Mouse (Mus musculus) cerebellum, adult 18-20 months (tissue): ENCODE data around the gene Oxtr.

ENCODE experiments used
- DNase-seq, 2 experiments: peaks; one replicate each; pipeline ENCODE4 v3.0.0; 2021

The Oxtr gene

DNA sequence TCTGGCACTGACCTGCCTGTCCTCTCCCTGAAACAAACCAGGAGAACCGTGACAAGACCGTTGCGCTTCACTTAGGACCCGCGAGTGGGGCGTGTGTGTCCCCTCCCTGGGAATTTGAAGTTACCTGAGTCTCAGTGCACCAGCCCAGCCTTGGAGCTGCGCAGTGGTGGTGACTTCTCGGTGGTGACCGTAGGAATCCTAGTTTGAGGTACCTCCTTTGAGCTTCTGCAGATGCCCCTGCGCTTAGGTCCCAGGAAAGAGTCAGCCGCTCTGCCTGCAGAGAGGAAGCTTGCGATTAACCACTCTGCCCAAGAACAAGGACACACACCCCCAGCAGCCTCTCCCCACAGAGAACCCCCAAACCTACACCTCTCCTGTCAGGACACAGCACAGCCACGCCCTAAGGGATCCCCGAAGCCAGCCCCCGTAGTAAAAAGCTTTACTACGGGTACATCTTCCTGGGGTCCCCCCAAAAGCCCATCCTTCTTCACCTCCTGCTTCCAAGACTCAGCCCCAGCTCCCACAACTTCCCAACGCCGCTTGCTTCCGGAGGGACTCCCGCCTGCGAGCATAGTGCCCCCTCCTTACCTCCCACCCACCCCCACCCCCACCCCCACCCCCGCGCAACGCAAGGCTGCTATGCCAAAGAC lies at the start of gene Oxtr:
TSS of gene Oxtr (minus strand) at position 34 of the 650 bp plus-strand sequence.
- DNase-seq: no peak

DNA sequence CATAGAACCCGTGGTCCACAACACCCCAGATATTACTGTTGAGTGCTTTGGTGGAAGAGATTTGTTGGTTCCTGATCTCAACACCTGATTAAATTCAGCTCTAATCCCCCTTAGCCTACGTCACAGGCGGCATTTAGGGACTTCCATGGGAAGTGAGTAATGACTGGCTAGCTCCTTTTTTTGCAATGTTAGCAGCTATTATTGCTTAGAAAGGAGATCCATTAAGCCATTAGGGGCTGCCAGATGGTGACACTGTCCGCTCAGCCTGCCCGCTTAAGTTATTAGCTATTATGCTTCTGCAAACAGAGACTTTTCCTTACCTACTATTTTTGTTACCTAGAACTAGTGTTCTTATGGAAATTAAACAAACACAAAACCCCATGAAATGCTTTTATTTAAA lies 35.7 kb upstream of the Oxtr start:
- no peak for DNase-seq

DNA sequence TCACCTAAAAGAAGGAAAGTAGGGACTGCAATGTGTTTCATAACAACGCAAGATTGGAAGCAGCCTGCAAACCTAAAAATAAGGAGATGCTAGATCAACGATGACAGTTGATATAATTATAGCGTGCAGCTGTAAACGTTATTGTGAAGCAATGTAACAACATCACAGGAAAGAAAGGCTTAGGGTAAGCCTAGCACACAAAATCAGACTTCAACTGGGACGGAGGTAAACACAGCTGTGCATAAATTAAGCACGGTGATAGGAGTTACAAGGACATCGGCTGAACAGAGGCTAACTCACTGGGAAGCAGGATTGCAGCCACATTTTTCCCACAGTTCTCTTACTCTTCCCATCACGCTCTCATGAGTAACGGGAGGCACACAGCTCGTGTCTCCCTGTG lies 34.7 kb upstream of the Oxtr start:
- DNase-seq: no peak

DNA sequence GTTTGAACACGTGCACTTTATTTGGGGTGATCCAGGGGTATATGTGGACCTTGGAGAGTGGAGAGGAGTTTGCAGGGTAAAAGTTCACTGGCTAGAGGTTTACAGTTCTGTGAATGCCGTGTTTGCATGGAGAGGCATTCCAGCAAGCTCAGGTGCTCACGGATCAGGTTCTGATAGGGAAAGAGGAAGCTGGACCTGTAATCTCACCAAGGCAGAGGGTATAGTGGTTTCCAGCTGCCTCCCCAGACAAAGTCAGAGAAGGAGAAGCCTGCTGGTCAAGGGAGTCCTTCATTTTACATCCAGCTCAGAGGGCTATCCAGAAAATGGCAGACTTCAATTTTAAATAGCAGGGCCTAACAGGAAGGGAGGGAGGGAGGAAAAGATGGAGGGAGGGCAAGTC lies 28.2 kb upstream of the Oxtr start:
- no peak for DNase-seq

DNA sequence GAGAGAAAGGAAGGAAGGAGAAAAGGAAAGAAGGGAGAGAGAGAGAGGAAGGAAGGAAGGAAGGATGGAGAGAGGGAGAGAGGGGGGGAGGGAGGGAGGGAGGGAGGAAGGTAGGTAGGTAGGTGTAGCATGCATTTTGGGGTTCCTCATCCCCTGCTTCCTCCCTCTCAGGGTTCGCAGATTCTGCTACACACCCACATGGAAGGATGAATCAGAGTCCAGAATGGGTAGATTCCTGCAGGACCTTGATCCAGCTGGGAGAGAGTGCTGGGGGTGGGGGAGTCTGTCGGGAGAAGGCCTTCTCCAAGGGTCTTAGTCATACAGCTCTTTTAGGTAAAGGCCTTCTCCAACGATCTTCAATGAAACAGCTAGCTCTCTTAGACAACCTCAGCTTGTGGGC lies 27.8 kb upstream of the Oxtr start:
- no peak for DNase-seq

DNA sequence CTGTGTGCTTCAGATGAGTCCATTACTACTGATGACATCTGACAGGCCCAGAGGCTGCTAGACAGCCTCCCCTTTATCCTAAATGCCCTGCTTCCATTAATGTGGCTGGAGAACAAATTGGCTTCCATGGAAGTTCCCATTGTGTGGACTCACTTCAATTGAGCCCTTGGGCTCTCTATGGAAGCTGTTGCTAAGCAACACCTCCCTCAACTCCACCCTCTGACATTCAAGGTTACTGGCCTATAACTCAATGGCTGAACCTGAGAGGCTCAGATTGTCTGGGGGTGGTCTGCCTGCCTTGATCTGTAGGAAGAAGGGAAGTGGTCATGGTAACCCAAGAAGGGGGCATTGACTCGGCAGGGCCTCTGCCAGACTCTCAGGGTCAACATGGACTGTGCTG lies 26.8 kb upstream of the Oxtr start:
- DNase-seq: no peak

DNA sequence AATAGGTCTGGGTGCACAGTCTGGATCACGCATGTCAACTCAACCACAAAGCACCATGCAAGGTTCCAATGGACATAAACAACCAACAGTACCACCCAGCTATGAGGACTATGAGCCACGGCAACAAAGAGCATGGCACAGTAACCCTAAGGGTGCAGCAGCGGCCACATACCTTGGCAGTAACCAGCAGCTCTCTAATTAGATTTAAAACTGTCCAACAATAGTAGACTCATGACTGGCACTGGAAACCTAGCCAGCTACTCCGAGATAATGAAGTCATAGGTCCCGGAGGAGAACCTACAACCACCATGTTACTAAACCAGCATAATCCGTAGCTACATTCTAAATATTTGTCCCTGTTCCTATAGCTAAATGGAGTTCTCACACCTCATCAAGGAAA lies 24.8 kb upstream of the Oxtr start:
- DNase-seq: no peak

DNA sequence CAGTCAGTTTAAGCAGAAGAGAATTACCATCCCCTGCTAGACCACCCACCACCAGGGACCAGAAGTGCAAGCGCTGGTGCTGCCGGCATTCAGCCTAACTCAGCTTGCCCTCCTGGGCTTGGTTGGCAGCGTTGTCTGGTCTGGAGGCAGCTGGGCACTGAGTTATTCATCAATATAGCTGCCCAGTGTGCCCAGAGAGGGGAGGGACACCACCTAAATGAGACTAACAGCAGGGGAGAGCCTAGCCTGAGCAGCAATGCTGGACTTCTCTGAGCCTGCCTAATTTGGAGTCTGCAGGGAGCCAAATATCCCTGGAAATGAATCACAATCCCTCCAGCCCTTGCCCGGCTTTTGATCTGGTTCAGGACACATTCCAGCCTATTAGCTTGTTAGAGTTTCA lies 20.6 kb upstream of the Oxtr start:
- no peak for DNase-seq

DNA sequence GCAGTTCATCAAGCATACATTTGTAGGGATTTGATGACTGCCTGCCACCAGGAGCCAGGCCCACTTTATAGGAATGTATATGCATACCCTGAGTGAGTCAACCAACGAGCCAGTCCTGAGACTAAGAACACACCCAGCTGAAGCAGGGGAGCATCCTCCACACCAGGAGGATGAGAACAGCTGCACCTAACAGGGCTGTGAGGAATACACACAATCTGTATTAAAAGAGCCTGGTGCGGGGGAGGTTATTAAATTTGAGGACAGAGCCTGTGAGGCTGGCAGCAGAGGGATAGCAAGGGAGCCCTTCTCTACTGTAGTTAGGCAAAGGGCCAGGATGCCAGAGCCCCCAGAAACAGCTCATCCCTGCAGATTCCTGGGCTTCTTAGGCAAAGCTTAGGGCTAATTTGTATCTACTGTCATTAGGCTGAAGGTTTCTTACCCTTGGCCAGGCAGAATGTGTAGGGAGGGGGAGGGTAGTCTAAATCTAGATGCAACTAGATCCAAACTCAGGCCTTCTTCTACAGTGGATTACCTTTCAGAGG lies 19.9 kb upstream of the Oxtr start:
- DNase-seq: no peak

DNA sequence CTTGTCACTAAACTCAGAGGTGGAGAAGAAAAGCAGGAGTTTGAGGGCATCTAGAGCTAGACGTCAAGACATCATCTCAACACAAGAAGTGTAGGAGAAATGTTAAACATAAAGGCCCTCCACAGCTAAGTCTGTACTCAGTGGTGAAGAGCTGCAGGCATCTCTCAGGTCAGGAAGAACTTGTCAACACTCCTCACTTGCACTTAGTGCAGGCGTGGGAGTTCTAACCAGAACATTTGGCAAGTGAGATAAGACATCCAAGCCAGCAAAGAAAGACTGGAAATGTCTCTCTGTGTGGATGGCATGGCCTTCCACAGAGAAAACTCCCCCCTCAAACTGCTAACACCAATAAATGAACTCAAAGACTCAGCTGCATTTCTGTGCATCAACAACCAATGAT lies 17.9 kb upstream of the Oxtr start:
- no peak for DNase-seq

DNA sequence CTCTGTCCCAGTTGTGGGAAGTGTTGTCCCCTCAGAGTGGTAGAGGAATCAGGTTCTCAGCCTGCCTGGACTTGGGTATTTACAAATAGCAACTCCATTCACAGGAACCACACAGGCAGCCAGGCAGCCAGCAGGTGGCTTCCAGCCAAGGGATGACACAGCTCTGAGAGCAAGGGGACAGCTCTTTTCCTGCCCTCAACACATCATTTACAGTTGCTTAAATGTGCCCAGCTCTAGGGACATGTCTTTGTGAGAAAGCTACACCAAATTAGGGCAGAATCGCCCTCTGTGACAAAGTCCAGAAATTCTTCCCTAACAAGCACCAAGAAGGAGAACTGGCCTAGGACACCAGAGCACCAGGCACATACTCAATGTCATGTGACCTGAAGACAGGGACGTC lies 11.4 kb upstream of the Oxtr start:
- DNase-seq: peak in 1 of 2 experiments; percentile 11

DNA sequence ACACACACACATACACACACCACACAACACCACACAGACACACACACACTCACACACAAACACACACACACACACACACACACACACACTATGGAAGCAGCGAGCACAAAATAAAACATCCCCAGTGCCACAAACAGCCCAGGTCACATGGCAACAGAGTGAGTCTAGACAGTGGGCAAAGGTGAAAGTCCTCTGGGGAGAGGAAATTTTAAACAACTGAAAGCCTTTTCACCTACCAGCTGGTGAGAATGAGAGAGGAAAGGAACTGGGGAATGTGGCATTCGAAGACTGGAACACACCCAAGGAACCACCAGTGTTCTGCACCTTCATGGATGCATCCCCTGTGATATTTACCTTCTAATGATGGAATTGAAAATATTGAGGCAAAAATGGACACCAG lies 9.7 kb upstream of the Oxtr start:
- no peak for DNase-seq

DNA sequence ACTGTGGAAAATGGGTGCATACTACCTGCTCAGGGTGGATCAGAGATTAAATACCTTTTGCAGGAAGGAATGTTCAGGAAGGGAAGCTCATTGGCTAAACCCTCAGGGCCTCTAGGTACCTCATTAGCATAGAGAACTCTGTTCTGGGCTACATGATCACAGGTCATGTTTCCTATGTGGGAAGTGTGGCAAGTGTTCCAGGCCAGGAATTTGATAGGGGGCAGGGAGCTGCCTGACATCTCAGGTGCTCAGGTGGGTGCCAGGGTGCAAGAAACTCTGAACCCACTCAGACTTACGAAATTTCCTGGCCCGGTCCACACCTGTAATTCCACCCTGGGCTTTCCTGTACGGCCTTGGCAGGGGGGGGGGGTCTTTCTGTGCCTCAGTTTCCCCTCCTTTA lies 9.0 kb upstream of the Oxtr start:
- no peak for DNase-seq

DNA sequence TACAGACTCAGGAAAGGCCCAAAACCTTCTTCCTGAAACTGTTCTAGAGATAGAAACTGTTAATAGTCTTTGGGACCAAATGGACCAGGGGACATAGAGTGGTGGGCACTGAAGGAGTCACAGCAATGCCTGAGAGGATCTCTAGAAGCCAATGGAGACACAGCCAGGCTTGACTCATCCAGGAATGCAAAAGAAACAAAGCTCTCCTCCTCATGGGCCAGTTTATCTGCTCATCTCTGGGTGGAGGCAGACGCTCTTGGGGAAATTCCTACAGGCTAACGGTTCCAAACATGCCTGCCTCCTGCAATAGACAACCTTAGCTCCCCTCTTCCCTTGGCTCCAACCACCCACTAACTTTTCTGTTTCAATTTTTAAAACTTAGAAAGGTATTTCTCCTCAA lies 7.7 kb upstream of the Oxtr start:
- DNase-seq: no peak

DNA sequence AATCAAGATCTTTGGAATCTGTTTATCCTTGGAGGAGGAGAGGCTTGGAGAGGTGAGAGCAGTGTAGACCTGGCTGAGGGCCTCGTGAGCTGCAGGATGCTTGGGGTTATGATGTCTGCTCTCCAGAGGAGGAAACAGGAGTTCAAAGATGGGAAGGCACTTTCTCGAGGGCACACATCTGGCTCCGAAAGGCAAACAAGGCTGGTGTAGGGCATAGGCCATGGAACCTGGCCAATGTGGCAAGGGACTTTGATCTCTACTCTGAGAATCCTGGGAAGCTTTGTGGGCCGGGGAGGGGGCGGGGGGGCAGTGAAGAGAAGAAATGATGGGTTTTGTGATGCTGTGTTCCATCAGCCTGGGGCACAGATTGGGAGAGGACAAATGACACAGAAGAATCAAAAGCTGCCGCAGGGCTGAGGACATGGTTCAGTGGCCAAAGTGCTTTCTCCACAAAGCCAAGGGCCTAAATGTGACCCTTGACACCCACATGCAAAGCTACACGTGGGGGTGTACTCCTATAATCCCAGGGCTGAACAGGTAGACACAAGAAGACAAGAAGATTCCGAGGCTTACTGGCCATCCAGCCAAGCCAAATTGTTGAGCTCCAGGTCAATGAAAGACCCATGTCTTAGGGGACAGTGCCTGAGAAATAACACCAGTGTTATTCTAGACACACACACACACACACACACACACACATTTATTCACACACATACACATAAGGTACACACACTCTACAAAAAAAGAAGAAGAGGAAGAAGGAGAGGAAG lies 6.7 kb upstream of the Oxtr start:
- DNase-seq: no peak

DNA sequence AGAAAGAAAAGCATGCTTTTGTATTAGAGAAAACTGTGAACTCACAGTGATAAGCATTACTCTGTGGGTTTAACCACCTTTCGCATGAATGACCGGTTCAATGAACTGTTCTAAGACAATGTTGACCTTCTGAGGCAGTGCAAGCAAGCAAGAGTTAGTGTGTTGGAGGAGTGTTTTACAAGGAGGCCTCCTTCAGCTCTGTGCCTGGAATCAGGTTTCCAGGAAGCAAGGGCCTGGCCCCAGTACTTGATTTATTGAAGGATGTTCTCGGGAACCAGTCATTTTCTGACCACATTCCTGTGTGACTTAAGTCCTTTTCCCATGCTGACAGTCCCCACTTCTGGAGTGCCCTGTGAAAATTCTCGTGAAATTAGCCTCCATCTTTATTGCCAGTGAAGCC lies 5.5 kb upstream of the Oxtr start:
- no peak for DNase-seq

DNA sequence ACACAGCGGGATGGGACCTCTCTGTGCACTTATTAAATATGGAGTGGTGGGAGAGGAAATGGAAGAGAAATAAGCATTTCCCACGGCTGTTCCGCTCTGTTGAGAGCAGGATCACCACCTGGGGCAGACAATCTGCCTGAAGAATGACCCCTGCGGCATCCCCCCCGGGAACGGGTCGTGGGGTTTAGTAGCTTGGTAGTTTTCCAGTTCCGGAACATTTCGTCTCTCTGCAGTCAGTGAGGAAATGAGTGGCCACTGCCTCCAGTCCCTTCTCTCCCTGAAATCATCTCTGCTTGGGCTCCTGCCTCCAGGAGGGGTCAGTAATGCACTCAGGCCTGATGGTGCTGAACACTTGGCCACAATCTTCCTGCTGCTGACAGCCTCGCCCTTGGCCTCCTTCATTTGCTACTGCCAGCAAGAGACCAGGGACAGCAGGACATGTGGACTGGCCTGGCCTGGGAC lies 4.9 kb upstream of the Oxtr start:
- DNase-seq: no peak

DNA sequence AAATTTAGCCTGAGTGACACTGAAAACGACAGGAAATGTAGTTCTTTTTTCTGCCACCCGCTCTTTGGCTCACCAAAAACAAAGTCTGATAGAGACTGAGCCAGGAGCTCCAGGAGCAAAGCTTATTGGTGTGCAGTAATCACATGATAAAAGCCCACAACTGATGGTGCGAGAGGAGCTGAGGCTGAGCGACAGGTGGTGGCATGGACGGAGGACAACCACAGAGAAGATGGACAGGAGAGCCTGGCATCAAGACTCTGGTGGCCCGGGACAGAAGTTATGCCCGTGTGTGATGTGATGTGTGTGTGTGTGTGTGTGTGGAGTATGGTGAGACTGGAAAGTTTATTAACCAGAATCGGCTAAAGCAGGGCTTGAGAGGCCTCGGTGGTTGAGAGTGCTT lies 3.6 kb upstream of the Oxtr start:
- no peak for DNase-seq

DNA sequence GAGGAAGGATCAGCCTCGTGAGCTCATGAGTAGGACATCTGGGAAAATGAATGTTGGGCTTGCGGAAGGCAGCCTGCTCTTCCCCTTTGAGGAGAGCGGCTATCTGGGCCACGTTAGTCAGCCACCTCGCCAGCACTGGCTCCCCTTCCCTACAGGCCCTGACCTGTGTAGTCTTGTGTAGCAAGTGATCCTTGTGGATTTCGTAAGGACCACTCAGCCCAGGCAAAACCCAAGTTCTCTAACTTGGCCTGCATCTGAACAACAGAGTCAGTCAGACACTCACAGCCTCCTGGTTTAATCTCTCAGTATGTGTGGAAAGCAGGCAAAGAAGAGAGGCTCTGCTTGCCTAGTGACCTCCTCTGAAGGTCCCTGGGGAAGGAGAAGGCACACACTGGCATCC lies 2.9 kb upstream of the Oxtr start:
- DNase-seq: no peak

DNA sequence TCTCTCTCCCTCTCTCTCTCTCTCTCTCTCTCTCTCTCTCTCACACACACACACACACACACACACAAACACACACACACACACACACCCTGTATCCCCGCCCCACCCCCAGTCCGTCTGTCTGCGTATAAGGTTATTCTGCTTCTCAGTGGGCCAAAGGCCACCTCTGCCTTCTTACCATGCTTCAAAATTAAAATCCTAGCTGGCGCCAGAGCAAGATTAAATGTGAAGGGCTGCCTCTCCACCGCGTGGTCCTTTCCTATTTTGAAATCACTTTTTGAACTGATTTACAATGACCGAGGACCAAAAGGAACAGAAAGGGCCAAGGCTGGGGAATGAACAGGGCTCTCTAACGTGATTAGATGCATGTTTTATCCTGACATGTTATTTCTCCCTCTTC lies 1.8 kb upstream of the Oxtr start:
- no peak for DNase-seq

DNA sequence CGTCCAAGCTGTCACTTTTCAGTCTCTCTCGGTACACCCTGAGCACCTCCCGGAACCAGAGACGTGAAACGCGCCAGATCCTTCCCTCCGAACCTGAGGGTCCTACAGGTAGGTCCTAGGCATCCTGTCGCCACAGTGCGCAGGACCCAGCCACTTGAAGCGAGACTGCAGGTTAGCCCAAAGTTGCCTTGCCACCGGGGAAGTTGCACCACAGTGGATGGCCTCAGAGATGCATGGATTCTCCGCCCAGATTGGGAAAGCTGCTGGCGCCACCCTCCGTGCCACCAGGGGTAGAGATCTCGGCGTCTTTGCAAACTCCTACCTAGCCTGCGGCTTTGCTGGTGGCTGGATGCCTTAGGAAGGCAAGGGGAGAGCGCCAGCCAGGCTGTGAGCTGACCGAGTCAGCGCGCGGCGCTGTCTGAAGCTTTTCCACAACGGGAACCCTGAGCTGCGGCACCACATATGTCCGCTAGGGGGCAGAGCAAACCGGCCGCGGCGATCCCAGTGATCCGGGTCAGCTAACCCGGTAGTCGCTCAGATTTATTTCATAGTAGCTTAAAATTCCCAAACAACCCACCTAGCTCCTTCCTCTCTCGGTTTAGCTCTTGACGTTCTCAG lies 991 bp upstream of the Oxtr start:
- DNase-seq: peak; percentile 68 to 78

DNA sequence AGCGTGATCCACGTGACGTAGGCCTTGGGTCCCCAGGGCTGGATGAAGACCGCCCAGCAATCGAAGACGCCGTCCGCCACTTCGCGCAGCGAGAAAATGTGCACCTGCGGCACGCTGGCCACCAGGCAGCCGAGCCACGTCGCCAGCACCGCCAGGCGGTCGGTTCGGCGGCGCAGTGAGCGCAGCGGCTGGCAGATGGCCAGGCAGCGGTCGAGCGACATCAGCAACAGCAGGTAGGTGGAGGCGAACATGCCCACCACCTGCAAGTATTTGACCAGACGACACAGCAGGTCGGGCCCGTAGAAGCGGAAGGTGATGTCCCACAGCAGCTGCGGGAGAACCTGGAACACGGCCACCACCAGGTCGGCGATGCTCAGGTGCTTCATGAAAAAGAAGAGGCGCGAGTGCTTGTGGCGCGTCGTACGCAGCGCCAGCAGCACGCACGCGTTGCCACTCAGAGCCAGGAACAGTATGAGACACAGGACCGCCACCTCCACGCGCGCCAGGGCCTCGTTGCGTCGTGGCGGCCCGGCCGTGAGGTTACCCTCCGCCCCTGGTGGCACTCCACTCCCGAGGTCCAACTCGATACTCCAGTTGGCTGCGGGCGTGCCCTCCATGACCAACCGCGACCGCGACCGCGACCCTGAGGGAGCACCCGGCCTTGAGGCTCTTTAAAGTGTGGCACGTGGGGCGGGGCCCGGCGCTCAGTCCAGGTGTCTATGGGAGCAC lies 398 bp downstream of the Oxtr start:
- no peak for DNase-seq

DNA sequence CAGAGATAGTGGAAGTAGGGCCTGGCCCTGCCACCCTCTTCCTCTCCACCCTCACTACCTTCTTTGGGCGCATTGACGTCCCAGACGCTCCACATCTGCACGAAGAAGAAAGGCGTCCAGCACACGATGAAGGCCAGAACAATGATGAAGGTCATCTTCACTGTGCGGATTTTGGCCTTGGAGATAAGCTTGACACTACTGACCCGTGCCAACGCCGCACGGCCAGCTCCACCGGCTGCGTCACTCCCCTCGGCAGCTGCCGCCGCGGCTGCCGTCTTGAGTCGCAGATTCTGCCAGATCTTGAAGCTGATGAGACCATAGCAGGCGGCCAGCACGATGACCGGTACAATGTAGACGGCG lies 942 bp downstream of the Oxtr start:
- DNase-seq: no peak

DNA sequence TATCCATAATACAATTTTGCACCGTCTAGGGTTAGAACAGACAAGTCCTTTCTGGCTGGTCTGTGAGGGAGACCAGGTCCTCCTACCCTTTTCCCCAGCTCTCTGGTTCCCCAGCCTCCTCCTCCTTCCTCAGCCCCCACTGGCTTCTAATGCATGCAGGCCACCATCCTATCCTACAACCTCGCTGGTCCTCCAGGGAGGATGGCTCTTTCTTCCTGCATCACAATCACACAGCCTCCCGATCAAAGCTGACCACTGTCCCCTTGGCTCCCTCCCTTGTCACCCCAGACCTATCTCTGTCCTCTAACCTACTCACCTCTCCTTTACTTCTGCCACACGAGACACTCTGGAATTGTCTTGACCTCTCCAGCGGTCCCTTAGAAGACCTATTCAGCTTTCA lies 1.8 kb downstream of the Oxtr start:
- DNase-seq: no peak
